Mouse (Mus musculus) liver, embryonic 12.5 days (tissue): ENCODE results near the gene Shisa3. TPM values are rescaled to one million over a fixed set of nuclear protein-coding genes. Genes with fewer than 3 reads are reported as not detected.

ENCODE experiments used
- ATAC-seq: fragments of 200-750 bp; cut with Nextera tagmentation; 2 replicates; pipeline ENCODE4 v1.8.0; 2017; ENCODE audit warnings: moderate number of reproducible peaks, mild to moderate bottlenecking, moderate library complexity
- H3K27ac ChIP-seq: fragments of 300-500 bp; sonication (generic); 2 replicates; pipeline ENCODE4 v1.5.1; 2016; ENCODE audit warnings: mild to moderate bottlenecking
- H3K27me3 ChIP-seq: fragments of 300-500 bp; sonication (generic); replicated peaks from 2 replicates; pipeline ENCODE4 v1.6.1; 2016; ENCODE audit warnings: mild to moderate bottlenecking, moderate library complexity
- H3K36me3 ChIP-seq: fragments of 300-500 bp; sonication (generic); 2 replicates; pipeline ENCODE4 v1.6.1; 2016; ENCODE audit warnings: mild to moderate bottlenecking, moderate library complexity
- H3K4me1 ChIP-seq: fragments of 300-500 bp; sonication (generic); 2 replicates; pipeline ENCODE4 v1.6.1; 2016
- H3K4me2 ChIP-seq: fragments of 300-500 bp; sonication (generic); 2 replicates; pipeline ENCODE4 v1.6.1; 2016; ENCODE audit warnings: mild to moderate bottlenecking, moderate library complexity
- H3K4me3 ChIP-seq: fragments of 300-500 bp; sonication (generic); 2 replicates; pipeline ENCODE4 v1.5.1; 2016; ENCODE audit warnings: mild to moderate bottlenecking, moderate library complexity
- H3K9ac ChIP-seq: fragments of 300-500 bp; sonication (generic); 2 replicates; pipeline ENCODE4 v1.6.1; 2016; ENCODE audit warnings: mild to moderate bottlenecking, moderate library complexity
- H3K9me3 ChIP-seq: fragments of 300-500 bp; sonication (generic); replicated peaks from 2 replicates; pipeline ENCODE4 v1.6.1; 2016; ENCODE audit warnings: mild to moderate bottlenecking, moderate library complexity
- WGBS: fragments of 180-500 bp; shearing (Covaris S2); methylation state at CpG from one replicate; pipeline ENCODE4 v1.1.7; 2016; ENCODE audit not compliant: insufficient replicate concordance; 5-methylcytosine and 5-hydroxymethylcytosine counted together
- polyA plus RNA-seq: library from polyadenylated mRNA; unstranded; fragments of >200 nt; fragmentation: Nextera tagmentation; extraction: Ambion mirVana; gene quantifications from 2 replicates; pipeline ENCODE4 v1.2.1, GENCODE M21; 2016

The Shisa3 gene
- polyA plus RNA-seq, 1 experiment from 2014 or later: 5.7 TPM

- H3K27ac ChIP-seq: no peak overlapping the region
- ATAC-seq: peak; percentile 18; the same call in 1 of the 2 replicates
- WGBS: 2% methylated on average over 66 of the region's 66 CpGs
Measured at GRCm38 (mm10) chr5:67606916-67607803, 522 bp upstream of the Shisa3 start.

GRCm38 (mm10) chr5:67608674-67609519, 1.2 kb downstream of the Shisa3 start:
- no peaks in the 10 kb centered on the region for H3K36me3 ChIP-seq
- H3K4me3 ChIP-seq: peak overlapping the region; percentile 51
- 7% methylated on average over 31 of the region's 31 CpGs for WGBS
- H3K4me1 ChIP-seq: peaks cover 12% of the 10 kb centered on the region; the same call in 1 of the 2 replicates
- H3K4me2 ChIP-seq: peak overlapping the region; percentile 64
- H3K9ac ChIP-seq: no peak overlapping the region
- no peak overlapping the region for H3K27ac ChIP-seq
- ATAC-seq: no peak
- peaks cover 73% of the 10 kb centered on the region for H3K27me3 ChIP-seq
- H3K9me3 ChIP-seq: no peaks in the 10 kb centered on the region

More at GRCm38 (mm10) chr5:67606916-67607803, 522 bp upstream of the Shisa3 start:
- Histone ChIP-seq H3K9me3 (no peaks in the 10 kb centered on the region), H3K4me1 (peaks cover 12% of the 10 kb centered on the region; the same call in 1 of the 2 replicates), H3K4me2 (peak overlapping the region; percentile 64), H3K36me3 (no peaks in the 10 kb centered on the region), H3K4me3 (peak overlapping the region; percentile 51), H3K27me3 (peaks cover 82% of the 10 kb centered on the region), H3K9ac (no peak overlapping the region)

- no peak overlapping the region for H3K9ac ChIP-seq
- H3K4me3 ChIP-seq: peak overlapping the region; percentile 51; the same call in 1 of the 2 replicates
- H3K27ac ChIP-seq: no peak overlapping the region
- no peaks in the 10 kb centered on the region for H3K9me3 ChIP-seq
- H3K36me3 ChIP-seq: no peaks in the 10 kb centered on the region
- 21% methylated on average over 2 of the region's 2 CpGs for WGBS
- H3K4me2 ChIP-seq: peak overlapping the region; percentile 19; the same call in 1 of the 2 replicates
- peaks cover 68% of the 10 kb centered on the region for H3K27me3 ChIP-seq
- no peak for ATAC-seq
- H3K4me1 ChIP-seq: peaks cover 12% of the 10 kb centered on the region; the same call in 1 of the 2 replicates
Measured at GRCm38 (mm10) chr5:67609520-67609837, 1.8 kb downstream of the Shisa3 start.

GRCm38 (mm10) chr5:67621230-67621629, 13.5 kb downstream of the Shisa3 start:
- peaks cover 56% of the 10 kb centered on the region for H3K36me3 ChIP-seq
- no peak for ATAC-seq
- no peaks in the 10 kb centered on the region for H3K9me3 ChIP-seq
- no peaks in the 10 kb centered on the region for H3K27me3 ChIP-seq
- no peak overlapping the region for H3K9ac ChIP-seq
- no peak overlapping the region for H3K4me3 ChIP-seq
- WGBS: 68% methylated on average over 12 of the region's 12 CpGs
- no peak overlapping the region for H3K27ac ChIP-seq
- H3K4me2 ChIP-seq: no peak overlapping the region
- no peaks in the 10 kb centered on the region for H3K4me1 ChIP-seq

GRCm38 (mm10) chr5:67628180-67628940, 20.7 kb downstream of the Shisa3 start:
- Histone ChIP-seq H3K9ac (no peak overlapping the region), H3K9me3 (no peaks in the 10 kb centered on the region), H3K27ac (no peak overlapping the region), H3K4me2 (no peak overlapping the region), H3K4me3 (no peak overlapping the region), H3K27me3 (no peaks in the 10 kb centered on the region), H3K4me1 (no peaks in the 10 kb centered on the region), H3K36me3 (peaks cover 58% of the 10 kb centered on the region)
- ATAC-seq: no peak
- whole genome bisulfite sequencing: 76% methylated on average over 9 of the region's 9 CpGs

GRCm38 (mm10) chr5:67629440-67629839, 21.8 kb downstream of the Shisa3 start:
- WGBS: 77% methylated on average over 7 of the region's 7 CpGs
- Histone ChIP-seq H3K4me1 (peaks cover 6% of the 10 kb centered on the region), H3K36me3 (peaks cover 54% of the 10 kb centered on the region)

DNA sequence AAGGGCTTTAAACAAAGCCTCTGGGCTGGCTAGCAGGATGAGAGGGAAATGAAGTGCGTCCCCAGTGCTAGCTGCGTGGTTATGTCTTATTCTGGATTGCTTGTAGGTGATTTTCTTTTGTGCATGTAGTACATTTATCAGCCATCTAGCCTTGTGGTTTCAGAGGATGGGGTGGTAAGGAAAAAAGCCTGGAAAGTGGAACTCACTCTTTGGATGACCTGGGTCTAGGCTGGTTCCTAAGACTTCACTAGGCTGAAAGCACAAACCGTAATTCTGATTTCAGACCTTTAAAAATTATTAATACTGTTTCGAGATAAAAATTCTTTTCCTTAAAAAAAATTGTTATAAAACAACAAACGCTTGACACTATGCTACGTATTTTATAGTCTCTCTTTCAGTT, 22.2 kb downstream of the Shisa3 start:
- Histone ChIP-seq H3K4me2 (no peak overlapping the region), H3K27me3 (no peaks in the 10 kb centered on the region), H3K36me3 (peaks cover 54% of the 10 kb centered on the region), H3K27ac (no peak overlapping the region), H3K9me3 (no peaks in the 10 kb centered on the region), H3K9ac (no peak overlapping the region), H3K4me1 (peaks cover 7% of the 10 kb centered on the region), H3K4me3 (no peak overlapping the region)
- WGBS: 86% methylated on average over 6 of the region's 6 CpGs
- no peak for ATAC-seq

More at GRCm38 (mm10) chr5:67629440-67629839, 21.8 kb downstream of the Shisa3 start:
- H3K4me2 ChIP-seq: no peak overlapping the region
- H3K27me3 ChIP-seq: no peaks in the 10 kb centered on the region
- H3K27ac ChIP-seq: no peak overlapping the region
- ATAC-seq: no peak
- no peak overlapping the region for H3K4me3 ChIP-seq
- no peak overlapping the region for H3K9ac ChIP-seq
- H3K9me3 ChIP-seq: no peaks in the 10 kb centered on the region

- H3K4me3 ChIP-seq: no peak overlapping the region
- no peak overlapping the region for H3K9ac ChIP-seq
- peaks cover 57% of the 10 kb centered on the region for H3K36me3 ChIP-seq
- no peaks in the 10 kb centered on the region for H3K9me3 ChIP-seq
- no peak overlapping the region for H3K27ac ChIP-seq
- ATAC-seq: no peak
- peaks cover 7% of the 10 kb centered on the region for H3K4me1 ChIP-seq
- H3K27me3 ChIP-seq: no peaks in the 10 kb centered on the region
- no peak overlapping the region for H3K4me2 ChIP-seq
- WGBS: 96% methylated on average over 12 of the region's 12 CpGs
Measured at GRCm38 (mm10) chr5:67631261-67631660, 23.6 kb downstream of the Shisa3 start.

DNA sequence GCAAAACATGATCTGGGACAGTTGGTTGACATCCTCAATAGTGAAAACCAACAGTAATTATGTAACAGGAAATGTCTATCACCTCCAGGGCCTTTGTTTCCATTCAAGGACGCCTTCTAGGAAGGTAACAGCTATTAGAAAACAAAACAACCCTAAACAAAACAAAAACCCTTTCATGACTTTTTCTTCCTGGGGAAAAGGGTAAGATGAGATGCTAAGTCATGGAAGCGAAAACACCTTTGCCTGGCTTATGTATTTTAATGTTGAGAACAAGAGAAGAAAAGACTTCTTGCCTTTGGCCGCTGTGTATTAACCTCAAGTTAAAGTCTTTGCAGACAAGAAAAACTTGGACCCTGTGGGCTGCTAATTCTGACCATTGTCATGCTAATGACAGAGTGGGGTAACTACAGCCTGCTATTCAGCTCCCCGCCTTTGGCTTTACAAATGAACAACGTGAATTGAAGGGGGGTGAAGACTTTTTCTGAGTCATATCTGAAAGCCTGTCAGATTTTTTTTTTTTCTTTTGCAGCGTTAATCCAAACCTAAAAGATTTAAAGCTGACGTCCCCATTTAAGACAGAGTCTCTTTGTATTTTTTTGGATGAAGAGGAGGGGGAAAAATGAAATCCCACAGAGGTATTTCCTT, 25.6 kb downstream of the Shisa3 start:
- H3K4me3 ChIP-seq: no peak overlapping the region
- WGBS: 49% methylated on average over 7 of the region's 7 CpGs
- peaks cover 7% of the 10 kb centered on the region for H3K4me1 ChIP-seq
- peaks cover 61% of the 10 kb centered on the region for H3K36me3 ChIP-seq
- ATAC-seq: no peak
- no peaks in the 10 kb centered on the region for H3K9me3 ChIP-seq
- H3K4me2 ChIP-seq: no peak overlapping the region
- no peaks in the 10 kb centered on the region for H3K27me3 ChIP-seq
- no peak overlapping the region for H3K27ac ChIP-seq
- no peak overlapping the region for H3K9ac ChIP-seq

DNA sequence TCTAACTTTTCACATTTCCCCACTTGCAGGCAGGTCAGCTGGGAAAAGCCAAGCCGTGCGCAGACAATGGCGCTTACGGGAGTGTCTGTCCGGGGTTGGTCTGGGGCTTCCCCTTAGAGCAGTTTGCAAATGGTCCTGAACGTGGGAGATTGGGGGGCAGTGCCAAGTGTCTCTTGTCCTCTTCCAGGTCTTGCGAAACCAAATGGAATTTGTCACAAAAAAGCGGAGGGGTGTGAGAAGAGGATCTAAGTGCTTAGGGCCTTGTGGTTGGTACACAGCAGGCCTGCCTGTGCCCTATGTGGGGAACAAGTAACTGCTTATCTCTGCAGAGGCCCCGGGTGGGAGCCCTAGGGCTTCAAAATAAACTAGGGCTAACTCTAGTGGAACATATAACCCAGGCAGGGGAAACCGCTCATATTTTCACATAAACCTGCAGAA, 26.2 kb downstream of the Shisa3 start:
- no peak overlapping the region for H3K4me3 ChIP-seq
- no peak overlapping the region for H3K9ac ChIP-seq
- no peaks in the 10 kb centered on the region for H3K27me3 ChIP-seq
- H3K27ac ChIP-seq: no peak overlapping the region
- H3K4me2 ChIP-seq: no peak overlapping the region
- 40% methylated on average over 10 of the region's 10 CpGs for WGBS
- peaks cover 7% of the 10 kb centered on the region for H3K4me1 ChIP-seq
- H3K36me3 ChIP-seq: peaks cover 61% of the 10 kb centered on the region
- ATAC-seq: no peak
- no peaks in the 10 kb centered on the region for H3K9me3 ChIP-seq

DNA sequence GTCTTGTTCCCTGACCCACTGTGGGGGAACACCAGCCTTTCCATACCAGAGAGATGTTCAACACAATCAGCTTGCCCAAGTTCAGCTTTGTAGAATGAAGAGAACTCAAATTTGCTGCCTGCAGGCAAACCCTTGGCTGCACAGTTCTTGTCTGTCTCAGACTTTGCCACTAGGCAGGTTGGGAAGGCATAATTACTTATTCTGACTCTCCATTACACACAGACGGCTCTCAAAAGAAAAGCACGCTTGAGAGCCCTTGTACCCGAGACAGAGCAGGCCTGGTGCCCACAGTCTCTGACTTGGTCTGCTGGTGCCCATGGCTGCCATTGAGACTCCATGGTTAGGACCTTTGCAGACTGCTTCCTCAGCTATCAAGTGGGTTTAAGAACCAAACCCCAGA, 26.7 kb downstream of the Shisa3 start:
- Histone ChIP-seq H3K27me3 (no peaks in the 10 kb centered on the region), H3K4me2 (no peak overlapping the region), H3K27ac (no peak overlapping the region), H3K9me3 (no peaks in the 10 kb centered on the region), H3K4me1 (peaks cover 7% of the 10 kb centered on the region), H3K36me3 (peaks cover 61% of the 10 kb centered on the region), H3K9ac (no peak overlapping the region), H3K4me3 (no peak overlapping the region)
- 61% methylated on average over 3 of the region's 3 CpGs for WGBS
- ATAC-seq: no peak
